Mouse (Mus musculus) heart, embryonic 11.5 days (tissue): Measurements from ENCODE around the gene Zfp827. TPM values are rescaled to one million over a fixed set of nuclear protein-coding genes. Genes with fewer than 3 reads are reported as not detected.

Source experiments
- ATAC-seq: fragments of 200-750 bp; cut with Nextera tagmentation; replicated peaks from 2 replicates; pipeline ENCODE4 v1.8.0; 2017; ENCODE audit warnings: moderate library complexity; ENCODE audit not compliant: insufficient number of reproducible peaks, low FRiP score, low TSS enrichment
- H3K27ac ChIP-seq: fragments of 300-500 bp; sonication (generic); 2 replicates; pipeline ENCODE4 v1.5.1; 2014; ENCODE audit warnings: mild to moderate bottlenecking, low read depth, low read length
- H3K27me3 ChIP-seq: fragments of 300-500 bp; sonication (generic); 2 replicates; pipeline ENCODE4 v1.6.1; 2014; ENCODE audit warnings: mild to moderate bottlenecking, low read length, mixed read lengths; ENCODE audit not compliant: control insufficient read depth, insufficient read depth
- H3K36me3 ChIP-seq: fragments of 300-500 bp; sonication (generic); 2 replicates; pipeline ENCODE4 v1.6.1; 2014; ENCODE audit warnings: mild to moderate bottlenecking, low read length, moderate library complexity, mixed read lengths; ENCODE audit not compliant: control insufficient read depth, insufficient read depth
- H3K4me1 ChIP-seq: fragments of 300-500 bp; sonication (generic); 2 replicates; pipeline ENCODE4 v1.6.1; 2014; ENCODE audit warnings: low read length; ENCODE audit not compliant: control insufficient read depth, insufficient read depth
- H3K4me2 ChIP-seq: fragments of 300-500 bp; sonication (generic); 2 replicates; pipeline ENCODE4 v1.6.1; 2014; ENCODE audit warnings: mild to moderate bottlenecking, moderate library complexity
- H3K4me3 ChIP-seq: fragments of 300-500 bp; sonication (generic); 2 replicates; pipeline ENCODE4 v1.5.1; 2014; ENCODE audit warnings: low read depth, low read length
- H3K9ac ChIP-seq: fragments of 300-500 bp; sonication (generic); 2 replicates; pipeline ENCODE4 v1.6.1; 2014; ENCODE audit warnings: mild to moderate bottlenecking, low read depth, low read length, moderate library complexity
- H3K9me3 ChIP-seq: fragments of 300-500 bp; sonication (generic); replicated peaks from 2 replicates; pipeline ENCODE4 v1.6.1; 2016; ENCODE audit warnings: low read length; ENCODE audit not compliant: control insufficient read depth
- WGBS: fragments of 180-500 bp; shearing (Covaris S2); extraction: QIAGEN DNeasy Blood & Tissue Kit; methylation state at CpG from one replicate; pipeline ENCODE4 v1.1.7; 2014; ENCODE audit not compliant: insufficient replicate concordance; 5-methylcytosine and 5-hydroxymethylcytosine counted together
- polyA plus RNA-seq: library from polyadenylated mRNA; unstranded; fragments of >200 nt; fragmentation: Nextera tagmentation; extraction: Ambion mirVana; gene quantifications from 2 replicates; pipeline ENCODE4 v1.2.1, GENCODE M21; 2014

The Zfp827 gene
- polyA plus RNA-seq, 1 experiment from 2014 or later: 11.3 TPM

GRCm38 (mm10) chr8:79179678-79180077 is 151.4 kb downstream of the Zfp827 start:
- WGBS: 85% methylated on average over 6 of the region's 6 CpGs
- Histone ChIP-seq H3K36me3 (peaks cover 16% of the 10 kb centered on the region), H3K9ac (no peak overlapping the region)

GRCm38 (mm10) chr8:79185488-79185887 is 157.3 kb downstream of the Zfp827 start:
- Histone ChIP-seq H3K9me3 (no peaks in the 10 kb centered on the region), H3K4me2 (no peak overlapping the region), H3K4me1 (peaks cover 6% of the 10 kb centered on the region; the same call in 1 of the 2 replicates), H3K9ac (no peak overlapping the region), H3K4me3 (no peak overlapping the region), H3K27me3 (no peaks in the 10 kb centered on the region), H3K27ac (no peak overlapping the region), H3K36me3 (peaks cover 22% of the 10 kb centered on the region)
- 71% methylated on average over 7 of the region's 7 CpGs for WGBS
- ATAC-seq: no peak

More at GRCm38 (mm10) chr8:79179678-79180077, 151.4 kb downstream of the Zfp827 start:
- Histone ChIP-seq H3K27ac (no peak overlapping the region), H3K27me3 (no peaks in the 10 kb centered on the region), H3K9me3 (no peaks in the 10 kb centered on the region), H3K4me2 (no peak overlapping the region), H3K4me3 (no peak overlapping the region), H3K4me1 (no peaks in the 10 kb centered on the region)
- no peak for ATAC-seq

- peaks cover 25% of the 10 kb centered on the region for H3K36me3 ChIP-seq
- no peak overlapping the region for H3K4me3 ChIP-seq
- H3K27ac ChIP-seq: no peak overlapping the region
- no peak overlapping the region for H3K4me2 ChIP-seq
- H3K9me3 ChIP-seq: no peaks in the 10 kb centered on the region
- peaks cover 6% of the 10 kb centered on the region; the same call in 1 of the 2 replicates for H3K4me1 ChIP-seq
- WGBS: 89% methylated on average over 9 of the region's 10 CpGs
- ATAC-seq: no peak
- H3K9ac ChIP-seq: no peak overlapping the region
- no peaks in the 10 kb centered on the region for H3K27me3 ChIP-seq
Observed at GRCm38 (mm10) chr8:79190071-79190470, 161.8 kb downstream of the Zfp827 start.

GRCm38 (mm10) chr8:79196481-79196880 is 168.2 kb downstream of the Zfp827 start:
- Histone ChIP-seq H3K4me2 (no peak overlapping the region), H3K27ac (no peak overlapping the region), H3K9ac (no peak overlapping the region), H3K9me3 (no peaks in the 10 kb centered on the region), H3K36me3 (peaks cover 5% of the 10 kb centered on the region; the same call in 1 of the 2 replicates), H3K4me1 (no peaks in the 10 kb centered on the region), H3K4me3 (no peak overlapping the region), H3K27me3 (no peaks in the 10 kb centered on the region)
- 67% methylated on average over 4 of the region's 4 CpGs for WGBS
- no peak for ATAC-seq

- no peaks in the 10 kb centered on the region for H3K36me3 ChIP-seq
- no peak for ATAC-seq
- 69% methylated on average over 3 of the region's 3 CpGs for WGBS
- H3K27ac ChIP-seq: no peak overlapping the region
- H3K4me2 ChIP-seq: no peak overlapping the region
- H3K4me3 ChIP-seq: no peak overlapping the region
- H3K27me3 ChIP-seq: no peaks in the 10 kb centered on the region
- no peaks in the 10 kb centered on the region for H3K4me1 ChIP-seq
- no peak overlapping the region for H3K9ac ChIP-seq
- H3K9me3 ChIP-seq: no peaks in the 10 kb centered on the region
Observed at GRCm38 (mm10) chr8:79198675-79199074, 170.4 kb downstream of the Zfp827 start.

GRCm38 (mm10) chr8:79201446-79202147 is 173.4 kb downstream of the Zfp827 start:
- Histone ChIP-seq H3K4me2 (no peak overlapping the region), H3K4me1 (no peaks in the 10 kb centered on the region), H3K27ac (no peak overlapping the region), H3K9me3 (no peaks in the 10 kb centered on the region), H3K36me3 (no peaks in the 10 kb centered on the region), H3K27me3 (no peaks in the 10 kb centered on the region), H3K4me3 (no peak overlapping the region), H3K9ac (no peak overlapping the region)
- ATAC-seq: no peak
- 75% methylated on average over 11 of the region's 11 CpGs for WGBS

GRCm38 (mm10) chr8:79206895-79207294 is 178.7 kb downstream of the Zfp827 start:
- no peak overlapping the region for H3K4me2 ChIP-seq
- 67% methylated on average over 4 of the region's 4 CpGs for WGBS

GRCm38 (mm10) chr8:79208181-79208580 is 179.9 kb downstream of the Zfp827 start:
- H3K9me3 ChIP-seq: no peaks in the 10 kb centered on the region
- H3K4me2 ChIP-seq: no peak overlapping the region
- H3K36me3 ChIP-seq: no peaks in the 10 kb centered on the region
- no peaks in the 10 kb centered on the region for H3K27me3 ChIP-seq
- H3K4me3 ChIP-seq: no peak overlapping the region
- peaks cover 22% of the 10 kb centered on the region for H3K4me1 ChIP-seq
- H3K9ac ChIP-seq: no peak overlapping the region
- ATAC-seq: no peak
- no peak overlapping the region for H3K27ac ChIP-seq
- 42% methylated on average over 3 of the region's 3 CpGs for WGBS

More at GRCm38 (mm10) chr8:79206895-79207294, 178.7 kb downstream of the Zfp827 start:
- no peak overlapping the region for H3K9ac ChIP-seq
- no peak overlapping the region for H3K4me3 ChIP-seq
- H3K4me1 ChIP-seq: peaks cover 22% of the 10 kb centered on the region
- H3K36me3 ChIP-seq: no peaks in the 10 kb centered on the region
- no peaks in the 10 kb centered on the region for H3K9me3 ChIP-seq
- no peaks in the 10 kb centered on the region for H3K27me3 ChIP-seq
- no peak overlapping the region for H3K27ac ChIP-seq
- no peak for ATAC-seq
